Mouse (Mus musculus) ZHBTc4 (cell line): ENCODE results near the gene Tubb5.

ENCODE experiments used
- DNase-seq: peaks from one replicate; pipeline ENCODE4 v3.0.0-alpha.2; 2011; ENCODE audit warnings: low read depth, low spot score

The Tubb5 gene

DNA sequence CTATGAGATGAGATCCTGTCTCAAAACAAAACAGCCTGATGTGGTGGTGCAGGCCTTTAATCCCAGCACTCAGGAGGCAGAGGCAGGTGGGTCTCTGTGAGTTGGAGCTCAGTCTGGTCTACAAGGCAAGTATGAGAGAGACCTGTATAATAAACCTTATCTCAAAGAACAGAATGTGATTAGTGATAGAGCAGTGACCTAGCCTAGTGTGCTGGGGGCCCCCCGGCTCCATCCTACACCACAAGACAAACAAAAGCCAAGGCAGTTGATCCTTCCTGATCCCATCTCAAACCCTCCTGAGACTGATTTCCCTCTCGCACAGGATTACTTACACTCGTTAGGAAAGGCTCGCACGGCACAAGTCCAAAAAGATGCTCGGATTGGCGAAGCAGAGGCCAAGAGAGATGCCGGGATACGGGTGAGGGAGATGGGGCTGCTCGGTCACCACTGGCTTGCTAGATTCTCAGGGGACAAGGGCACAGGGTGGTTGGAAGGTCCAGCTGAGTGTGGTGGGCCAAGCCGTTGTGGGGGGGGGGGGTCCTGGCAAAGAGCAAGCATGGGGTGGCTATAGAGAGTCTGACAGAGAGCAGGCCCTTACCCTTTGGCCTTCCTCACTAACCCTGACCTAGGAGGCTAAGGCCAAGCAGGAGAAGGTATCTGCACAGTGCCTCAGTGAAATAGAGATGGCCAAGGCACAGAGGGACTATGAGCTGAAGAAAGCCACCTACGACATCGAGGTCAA lies 12.8 kb downstream of the Tubb5 start:
- DNase-seq: no peak

DNA sequence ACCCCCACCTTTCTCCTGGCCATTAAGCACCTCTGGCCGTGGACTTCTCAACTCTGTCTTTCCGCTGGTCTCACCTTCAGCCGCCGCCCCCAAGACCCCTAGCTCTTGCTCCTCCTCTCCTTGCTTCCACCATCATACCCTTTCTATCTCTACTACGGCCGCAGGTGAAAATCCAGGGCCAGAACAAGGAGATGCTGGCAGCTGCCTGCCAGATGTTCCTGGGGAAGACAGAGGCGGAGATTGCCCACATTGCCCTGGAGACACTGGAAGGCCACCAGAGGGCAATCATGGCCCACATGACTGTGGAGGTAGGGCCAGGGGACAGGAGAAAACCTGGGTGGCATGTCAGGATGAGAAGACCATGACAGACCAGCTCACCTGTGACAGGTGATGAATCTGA lies 13.7 kb downstream of the Tubb5 start:
- peak; percentile 33 for DNase-seq

DNA sequence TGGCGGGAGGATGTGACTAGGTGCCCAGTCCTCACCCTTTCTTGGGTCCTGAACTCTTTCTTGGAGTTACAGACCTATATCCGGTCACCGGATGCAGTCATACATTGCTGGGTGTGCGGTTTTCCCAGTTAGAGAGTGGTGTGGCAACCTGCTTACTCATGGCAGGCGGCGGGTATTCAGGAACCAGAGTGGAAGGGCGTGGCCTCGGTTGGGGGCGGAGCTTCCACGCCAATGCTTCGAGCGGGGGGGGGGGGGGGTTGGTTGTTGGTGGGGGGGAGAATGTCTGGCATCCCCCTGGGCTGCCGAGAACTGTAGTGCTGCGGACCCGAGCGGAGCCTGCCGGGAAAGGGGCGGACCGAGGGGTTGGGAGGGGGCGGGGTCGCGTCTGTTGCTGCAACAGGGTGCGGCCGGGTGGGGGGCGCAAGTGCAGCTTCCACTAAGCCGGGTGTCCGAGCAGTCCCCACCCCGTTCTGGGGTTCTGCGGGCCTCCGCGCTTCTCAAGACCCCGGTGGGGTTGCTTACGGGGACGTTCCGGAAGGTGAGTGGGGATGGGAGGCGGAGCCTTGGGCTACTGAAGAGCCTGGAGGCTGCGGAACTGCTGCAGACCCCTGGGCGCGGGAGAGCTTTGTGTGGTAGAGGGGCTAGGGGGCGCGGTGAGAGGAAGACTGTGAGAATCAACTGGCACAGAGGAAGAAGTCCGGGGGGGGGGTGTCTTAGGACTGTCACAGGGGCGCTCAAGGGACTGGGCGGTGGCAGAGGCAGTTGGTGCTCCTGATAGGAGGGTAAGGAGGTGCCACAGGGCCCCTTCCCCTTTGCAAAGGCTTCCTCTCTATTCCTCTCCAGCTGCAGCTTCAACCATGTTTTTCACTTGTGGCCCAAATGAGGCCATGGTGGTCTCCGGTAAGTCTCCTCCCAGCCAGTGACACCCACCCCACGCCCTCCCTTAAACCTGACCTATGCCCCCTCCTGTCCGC lies 14.9 kb downstream of the Tubb5 start, which contains the start of gene Flot1:
Gene Flot1 (plus strand): TSS at position 267 of the 974 bp plus-strand sequence.
- DNase-seq: peak; percentile 93

DNA sequence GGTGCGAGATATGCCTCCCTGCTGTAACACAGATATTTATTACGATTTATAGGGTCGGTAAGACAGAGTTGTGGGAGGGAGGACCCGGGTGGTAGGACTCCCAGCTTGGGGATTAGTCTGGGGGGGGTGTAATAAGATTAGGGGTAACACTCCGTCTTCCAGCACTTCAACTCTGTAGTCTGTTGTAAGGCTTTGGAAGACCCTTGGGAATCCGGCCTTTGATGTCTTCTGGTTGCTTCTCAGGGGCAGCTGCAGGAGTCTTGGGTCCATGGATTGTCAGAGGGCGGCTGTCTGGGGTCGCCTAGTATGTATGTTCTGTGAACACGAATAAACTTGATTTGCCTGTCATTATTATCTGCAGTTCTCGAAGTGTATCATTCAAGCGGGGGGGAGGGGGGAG lies 15.5 kb downstream of the Tubb5 start:
- DNase-seq: no peak

DNA sequence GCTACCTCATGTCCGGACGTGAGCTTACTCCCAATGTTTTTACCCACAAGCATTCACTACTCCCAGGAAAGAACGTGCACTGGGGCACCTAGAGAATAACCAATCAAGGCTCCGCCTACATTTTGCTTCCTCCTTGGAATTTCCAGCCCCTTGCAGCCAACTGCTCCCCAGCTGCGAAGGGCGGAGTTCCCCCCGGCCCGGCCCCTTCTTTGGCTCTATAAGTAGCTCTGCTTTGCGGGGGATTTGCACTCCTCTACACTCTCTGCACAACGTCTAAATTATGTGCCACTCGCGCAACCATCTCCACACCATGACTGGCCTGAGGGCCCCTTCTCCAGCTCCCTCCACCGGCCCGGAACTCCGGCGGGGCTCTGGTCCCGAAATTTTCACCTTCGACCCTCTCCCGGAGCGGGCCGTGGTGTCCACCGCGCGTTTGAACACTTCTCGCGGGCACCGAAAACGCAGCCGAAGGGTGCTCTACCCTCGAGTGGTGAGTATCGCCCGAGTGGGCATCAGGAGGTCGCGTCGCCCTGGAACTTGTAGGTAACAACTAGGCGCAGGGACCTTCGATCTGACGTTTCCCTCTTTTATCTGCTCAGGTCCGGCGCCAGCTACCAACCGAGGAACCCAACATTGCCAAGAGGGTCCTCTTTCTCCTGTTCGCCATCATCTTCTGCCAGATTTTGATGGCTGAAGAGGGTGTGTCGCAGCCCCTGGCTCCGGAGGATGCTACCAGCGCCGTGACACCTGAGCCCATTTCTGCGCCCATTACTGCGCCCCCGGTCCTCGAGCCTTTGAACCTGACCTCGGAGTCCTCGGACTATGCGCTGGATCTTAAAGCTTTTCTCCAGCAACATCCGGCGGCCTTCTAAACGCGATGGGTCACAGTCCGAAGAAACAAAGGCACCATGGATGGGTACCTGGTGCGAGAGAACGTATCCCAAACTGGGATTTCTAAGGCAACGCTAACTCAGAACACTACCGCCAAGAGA lies 16.4 kb downstream of the Tubb5 start, which contains the start of gene Ier3:
Gene Ier3 (plus strand): TSS at position 246 of the 992 bp plus-strand sequence.
- DNase-seq: peak; percentile 92

DNA sequence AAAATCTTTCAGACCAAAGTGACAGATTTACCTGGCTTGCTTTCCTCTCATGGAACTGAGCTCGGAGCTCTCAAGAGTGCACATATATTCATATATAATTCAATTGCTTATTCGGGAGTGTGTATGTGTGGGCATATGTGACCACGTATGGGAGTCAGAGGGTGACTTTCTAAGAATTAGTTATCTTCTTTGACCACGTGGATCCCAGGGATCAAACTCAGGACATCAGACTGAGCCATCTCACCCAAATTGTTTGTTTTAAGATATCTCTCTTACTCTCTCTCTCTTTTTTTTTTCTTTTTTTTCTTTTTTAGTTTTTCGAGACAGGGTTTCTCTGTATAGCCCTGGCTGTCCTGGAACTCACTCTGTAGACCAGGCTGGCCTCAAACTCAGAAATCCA lies 18.0 kb downstream of the Tubb5 start:
- no peak for DNase-seq

DNA sequence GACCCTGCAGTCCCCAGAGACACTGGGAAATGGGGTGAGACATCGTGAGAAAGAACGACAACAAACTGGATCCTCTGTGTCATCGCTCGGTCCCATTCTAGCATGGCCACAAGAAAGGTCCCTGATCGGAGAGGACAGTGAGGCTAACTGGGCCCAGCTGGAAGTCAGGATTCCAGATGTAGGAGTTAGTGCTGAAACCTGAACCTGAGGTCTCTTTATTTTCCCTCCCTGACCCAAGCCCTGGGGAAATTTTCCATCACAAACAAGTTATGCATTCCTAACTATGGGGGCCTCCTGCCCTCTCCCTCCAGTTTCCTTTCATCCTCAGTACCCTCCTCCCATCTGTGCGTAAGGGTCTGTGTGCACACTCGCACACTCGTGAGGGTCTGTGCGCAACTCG lies 20.9 kb downstream of the Tubb5 start:
- DNase-seq: no peak

DNA sequence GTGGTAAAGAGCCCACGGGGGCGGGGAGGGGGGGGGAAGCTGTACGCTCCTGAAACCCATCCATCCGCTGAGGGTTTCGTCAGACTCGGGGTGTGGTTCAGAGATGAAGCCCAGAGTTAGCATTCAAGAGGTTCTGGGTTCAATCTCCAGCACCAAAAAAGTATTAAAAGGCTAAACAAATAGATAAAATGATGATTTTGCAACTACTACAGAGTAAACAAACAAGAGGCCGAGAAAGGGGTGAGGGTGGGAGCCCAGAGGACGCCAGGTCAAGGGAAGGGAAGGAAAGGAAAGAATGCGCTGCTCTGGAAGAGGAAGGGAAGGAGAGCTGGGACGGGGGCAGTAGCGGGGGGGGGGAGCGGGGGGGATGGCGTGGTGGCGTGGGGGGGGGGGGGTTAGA lies 21.4 kb downstream of the Tubb5 start:
- DNase-seq: no peak

DNA sequence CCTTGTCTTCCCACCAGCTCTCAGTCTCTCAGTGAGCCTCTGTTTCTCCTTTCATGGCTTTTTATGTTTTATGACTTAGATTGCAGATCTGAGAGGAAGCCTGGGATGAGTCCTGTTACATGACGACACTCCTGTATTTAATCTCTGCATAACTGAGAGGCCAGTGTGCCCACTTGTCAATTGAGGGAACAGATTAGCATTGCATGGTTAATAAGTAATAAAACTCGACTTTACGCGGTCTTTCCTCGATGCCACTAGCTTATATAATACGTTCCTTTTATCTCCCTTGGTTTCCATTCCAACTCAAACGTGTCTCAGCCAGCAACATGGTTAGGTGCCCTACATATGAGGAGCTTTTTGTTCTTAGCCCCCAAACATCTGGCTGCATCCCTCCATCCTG lies 22.3 kb downstream of the Tubb5 start:
- DNase-seq: no peak

DNA sequence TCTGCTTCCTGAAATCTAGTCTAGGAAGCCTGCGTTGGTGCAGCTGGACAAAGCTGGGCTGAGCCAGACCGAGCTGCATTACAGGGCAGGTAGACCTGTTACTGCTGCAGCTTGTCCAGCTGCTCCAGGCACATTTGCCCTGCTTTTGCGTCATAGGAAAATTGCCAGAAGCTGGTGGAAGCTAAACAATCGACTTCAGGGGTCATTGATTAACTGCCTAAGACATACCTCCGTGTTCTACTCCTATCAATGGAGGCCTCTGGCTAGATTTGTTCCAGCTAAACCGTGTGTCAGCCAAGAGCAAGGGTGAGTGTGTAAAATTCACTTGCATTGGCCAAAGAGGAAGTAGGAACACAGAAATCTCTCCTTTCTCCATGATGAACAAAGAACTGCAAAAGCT lies 23.4 kb downstream of the Tubb5 start:
- no peak for DNase-seq

DNA sequence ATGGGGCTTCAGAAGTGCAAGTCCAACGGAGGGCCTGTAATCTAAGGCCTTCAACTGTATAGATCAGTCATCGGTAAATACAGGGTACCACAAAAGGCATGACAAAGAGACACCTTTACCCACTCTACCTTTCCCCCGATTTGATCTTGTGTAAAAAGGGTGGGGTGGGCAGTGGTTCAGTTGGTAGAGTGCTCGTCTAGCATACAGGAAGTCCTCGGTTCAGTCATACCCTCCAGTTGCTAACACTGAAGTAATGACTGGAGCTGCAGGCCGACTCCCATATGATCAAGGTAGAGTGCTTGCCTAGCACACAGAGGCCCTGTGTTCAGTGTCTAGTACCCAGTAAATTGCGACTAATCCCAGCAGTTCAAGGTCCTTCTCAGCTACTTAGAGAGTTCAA lies 24.5 kb downstream of the Tubb5 start:
- DNase-seq: no peak

DNA sequence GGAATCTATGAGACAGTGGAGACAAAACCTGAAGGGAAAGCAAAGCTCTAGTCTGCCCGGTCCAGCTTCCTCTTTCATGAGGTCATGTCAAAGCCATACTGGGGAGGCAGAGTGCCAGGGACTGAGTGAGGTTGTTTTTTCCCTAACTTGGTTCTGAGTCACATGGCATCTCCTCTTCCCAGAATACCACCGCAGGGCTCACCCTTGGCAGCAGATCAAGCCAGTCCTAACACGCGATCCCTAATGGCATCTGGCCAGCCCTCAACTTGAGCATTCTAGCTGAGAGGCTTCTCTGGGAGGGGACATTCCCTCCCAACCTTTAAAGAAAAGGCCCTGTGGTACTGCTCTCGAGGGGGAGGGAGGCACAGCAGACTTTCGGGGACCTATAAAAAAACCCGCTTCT lies 24.9 kb downstream of the Tubb5 start:
- no peak for DNase-seq

DNA sequence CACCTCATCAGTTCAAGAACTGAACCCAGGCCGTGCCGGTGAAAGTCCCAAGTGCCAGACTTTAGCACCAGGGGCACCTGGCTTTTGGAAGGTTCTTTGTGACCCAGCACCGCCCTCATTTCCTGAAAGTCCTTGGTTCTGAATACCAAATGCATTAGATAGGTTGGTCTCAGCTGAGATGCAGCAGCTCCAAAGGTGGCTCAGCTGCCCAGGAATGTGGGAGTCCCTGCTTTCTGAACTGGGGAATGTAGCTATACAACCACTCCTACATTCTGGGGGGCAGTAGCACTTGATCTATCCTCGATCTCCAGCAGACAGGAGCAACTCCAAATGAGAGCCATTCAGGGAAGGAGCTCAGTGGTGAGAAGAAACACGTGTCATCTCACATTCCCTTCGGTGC lies 25.4 kb downstream of the Tubb5 start:
- peak; percentile 54 for DNase-seq

DNA sequence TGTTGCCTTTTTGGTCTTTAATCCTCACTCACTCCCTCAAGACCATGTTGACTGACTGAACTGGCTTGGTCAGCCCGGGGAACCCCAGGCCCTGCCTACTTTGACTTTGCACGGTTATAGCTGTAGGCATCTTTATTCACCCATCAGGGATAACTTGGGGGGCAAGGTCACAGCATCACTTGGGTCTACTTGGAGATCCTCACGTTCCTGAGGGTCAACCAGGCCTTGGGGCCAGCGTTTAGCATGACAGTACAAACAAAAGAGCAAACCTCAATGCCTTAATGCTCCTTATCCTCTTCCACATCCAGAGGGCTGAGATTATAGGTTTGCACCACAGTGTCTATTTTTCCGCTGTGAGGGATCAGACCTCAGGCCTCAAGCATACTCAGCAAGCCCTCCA lies 25.8 kb downstream of the Tubb5 start:
- DNase-seq: peak; percentile 35

DNA sequence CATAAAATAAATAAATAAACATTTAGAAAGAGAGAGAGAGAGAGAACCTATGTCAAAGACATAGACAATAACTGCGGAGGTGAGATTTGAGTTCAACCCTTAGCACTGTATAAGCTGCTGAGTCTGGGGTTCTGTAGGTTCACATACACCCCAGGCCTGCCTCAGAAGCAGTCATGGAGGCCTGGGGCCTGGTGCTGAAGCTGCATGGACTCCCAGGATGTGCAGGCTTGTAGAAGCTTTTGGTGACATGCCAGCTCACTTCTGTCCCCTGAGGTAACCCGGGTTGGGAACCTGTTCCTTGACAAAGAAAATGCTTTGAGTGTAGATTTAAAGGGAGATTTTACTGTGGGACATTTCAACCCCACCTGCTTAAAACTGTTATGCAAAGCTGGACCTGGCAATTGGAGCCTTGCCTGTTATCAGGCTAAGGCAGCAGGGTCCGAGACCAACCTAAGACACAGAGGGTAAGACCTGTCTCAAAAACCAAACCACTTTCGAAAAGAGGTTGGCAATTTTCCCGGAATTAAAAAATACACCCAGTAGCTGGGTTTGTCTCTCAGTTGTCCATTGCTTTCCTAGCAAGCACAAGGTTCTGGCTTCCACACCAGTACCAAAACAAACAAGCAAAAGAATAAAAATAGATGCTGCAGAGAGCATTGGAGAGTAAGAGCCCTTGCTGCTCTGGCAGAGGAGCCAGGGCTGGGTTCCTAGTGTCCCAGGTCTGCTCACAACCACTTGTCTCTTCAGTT lies 27.0 kb downstream of the Tubb5 start:
- no peak for DNase-seq

DNA sequence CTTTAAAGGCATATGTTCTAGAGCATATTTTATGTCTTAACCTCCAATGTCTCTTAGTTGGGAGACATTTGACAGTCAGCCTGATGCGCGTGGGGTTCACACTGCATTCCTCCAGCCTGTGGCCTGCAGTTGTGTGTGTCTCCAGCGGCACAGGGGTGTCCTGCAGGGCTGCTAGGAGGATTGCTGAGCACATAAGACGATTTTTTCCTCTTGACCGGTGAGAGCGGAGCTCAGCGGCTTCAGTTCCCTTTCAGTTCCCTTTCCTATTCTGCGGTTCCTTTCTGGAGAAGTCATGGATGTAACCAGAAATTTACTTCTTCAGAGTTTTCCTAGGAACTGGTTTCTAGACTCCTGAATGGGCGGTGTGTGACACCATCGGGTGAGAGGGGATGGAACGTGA lies 28.7 kb downstream of the Tubb5 start:
- DNase-seq: no peak

DNA sequence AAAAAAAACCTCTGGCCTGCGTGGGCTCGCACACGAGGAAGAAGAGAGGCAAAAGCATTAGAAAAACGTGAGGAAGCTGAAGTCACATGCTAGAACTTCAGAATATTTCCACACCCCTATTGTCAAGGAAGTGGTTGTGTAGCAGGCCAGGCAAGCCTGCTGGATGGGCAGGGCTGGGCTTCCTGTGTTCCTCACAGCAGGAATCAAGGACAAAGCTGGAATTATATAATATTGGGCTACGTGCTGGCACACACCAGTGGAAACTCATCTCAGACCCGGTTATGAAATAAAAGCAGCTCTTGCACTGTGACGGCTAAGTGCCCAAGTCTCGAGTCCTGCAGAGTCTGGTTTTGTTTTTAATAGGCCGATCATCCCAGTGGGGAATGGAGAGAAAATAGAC lies 30.0 kb downstream of the Tubb5 start:
- DNase-seq: no peak

DNA sequence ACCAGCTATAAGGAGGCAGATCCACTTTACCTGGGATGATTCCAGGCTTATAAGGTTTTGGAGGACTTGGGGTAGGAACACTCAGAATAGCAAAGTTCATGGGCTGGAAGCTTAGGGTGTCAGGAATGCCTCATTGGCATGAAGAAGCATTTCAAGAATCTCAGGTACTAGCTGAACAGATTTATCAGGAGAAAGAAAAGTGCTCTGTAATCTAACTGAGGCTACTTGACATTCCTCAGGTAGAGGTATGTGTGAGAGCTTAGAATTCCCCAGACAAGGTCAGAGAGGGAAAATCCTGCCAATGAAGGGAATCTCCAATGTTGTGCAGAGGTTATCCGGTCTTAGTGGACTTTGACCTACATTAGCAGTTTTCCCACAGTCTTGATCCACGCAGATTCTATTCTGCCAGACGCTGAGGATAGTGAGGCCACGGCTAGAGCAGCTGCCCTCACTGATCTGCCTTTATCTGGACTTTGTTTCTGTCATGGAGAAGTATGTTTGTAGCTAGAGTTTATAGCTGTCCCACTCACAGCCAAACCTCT lies 34.2 kb downstream of the Tubb5 start:
- peak; percentile 39 for DNase-seq

DNA sequence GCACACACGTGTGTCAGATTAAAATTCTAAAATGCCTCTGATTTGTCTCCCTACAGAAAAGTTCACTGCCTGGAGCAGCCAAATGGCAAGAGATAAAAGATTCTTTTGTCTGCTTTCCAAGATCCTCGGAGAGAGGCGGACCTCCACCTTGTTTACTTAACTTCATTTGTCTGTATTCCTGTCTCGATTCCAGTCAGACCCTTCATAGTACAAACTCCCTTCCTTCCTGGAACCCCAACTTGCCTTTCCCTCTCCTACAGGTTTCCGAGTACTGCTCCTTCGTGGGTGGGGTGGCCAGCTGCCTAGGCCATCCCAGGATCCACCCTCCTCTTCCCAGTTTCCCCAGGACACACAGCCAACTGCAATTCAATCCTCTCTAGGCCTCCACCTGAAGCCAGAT lies 35.1 kb downstream of the Tubb5 start:
- DNase-seq: no peak

DNA sequence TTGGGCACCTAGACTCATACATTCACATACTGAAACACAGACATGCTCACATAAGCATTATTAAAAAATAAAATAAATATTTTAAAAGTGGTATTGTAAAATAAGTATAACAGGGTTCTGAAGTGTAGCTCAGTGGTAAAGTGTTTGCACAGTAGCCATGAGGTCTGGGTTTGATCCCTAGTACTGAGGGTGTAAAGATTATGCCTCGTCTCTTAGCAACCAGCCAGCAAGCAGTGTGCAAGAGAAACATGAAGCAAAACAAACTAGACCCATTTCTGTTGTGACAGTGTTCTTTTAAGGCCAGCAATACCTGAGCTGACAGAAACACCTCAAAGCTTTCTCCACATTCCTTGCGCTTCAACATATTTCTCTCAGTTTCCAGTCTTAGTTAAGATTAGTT lies 37.2 kb downstream of the Tubb5 start:
- no peak for DNase-seq
